Mouse (Mus musculus) G1E (cell line): ENCODE results near the gene Tfam.

Experiments used
- CTCF ChIP-seq: IDR thresholded peaks from 2 replicates; pipeline ENCODE4 v1.5.1; 2012; ENCODE audit warnings: low read depth, low read length, inconsistent platforms, mixed read lengths
- GATA1 ChIP-seq: IDR thresholded peaks from 2 replicates; pipeline ENCODE4 v1.6.1; 2012; ENCODE audit warnings: borderline replicate concordance, low read length, inconsistent platforms, mixed read lengths

DNA sequence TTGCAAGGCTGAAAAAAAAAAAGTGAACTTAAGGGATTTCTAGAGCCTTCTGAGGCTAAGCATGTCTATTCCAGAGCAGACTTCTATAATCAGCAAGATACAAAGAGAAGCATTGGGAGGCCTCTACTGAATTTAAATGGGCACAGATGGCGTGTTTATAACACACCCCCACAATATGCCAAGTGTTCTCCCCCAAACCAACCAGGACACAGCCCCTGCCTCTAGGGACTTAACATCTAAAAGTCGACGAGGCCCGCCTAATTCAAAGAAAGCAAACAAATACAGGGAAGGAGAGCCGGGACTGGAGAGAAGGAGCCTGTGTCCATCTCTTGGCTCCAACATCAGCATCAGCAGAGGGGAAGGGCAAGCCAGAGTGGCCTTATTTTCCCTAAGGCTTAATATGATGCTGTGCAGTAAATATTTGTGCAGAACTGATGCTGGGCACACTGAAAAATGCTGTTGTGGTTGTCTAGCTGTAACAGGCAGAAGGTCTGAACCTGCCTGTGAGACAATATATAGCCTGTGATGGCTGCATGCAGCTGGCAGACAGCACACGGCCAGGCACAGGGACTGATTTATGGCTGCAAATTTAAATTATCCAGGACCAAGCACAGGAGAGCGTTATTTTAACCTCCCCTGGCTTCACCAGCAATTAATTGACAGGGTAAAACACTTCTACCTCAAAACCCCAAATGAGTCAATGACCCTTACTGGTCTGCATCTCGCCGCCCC lies 35.1 kb upstream of the Tfam start:
- TF ChIP-seq CTCF = no peak
- TF ChIP-seq GATA1 = no peak
